Mouse (Mus musculus) lung, postnatal 0 days (tissue): Measurements from ENCODE around the gene Capza1. TPM values are rescaled to one million over a fixed set of nuclear protein-coding genes. Genes with fewer than 3 reads are reported as not detected.

Source experiments
- ATAC-seq: fragments of 200-750 bp; cut with Nextera tagmentation; 2 replicates; pipeline ENCODE4 v1.8.0; 2017; ENCODE audit warnings: moderate library complexity
- DNase-seq: peaks from one replicate; pipeline ENCODE4 v3.0.0-alpha.2; 2016; ENCODE audit warnings: low spot score
- H3K27ac ChIP-seq: fragments of 300-500 bp; sonication (generic); 2 replicates; pipeline ENCODE4 v1.5.1; 2014; ENCODE audit warnings: antibody characterized with exemption, mild to moderate bottlenecking, low read length, mixed read lengths
- H3K27me3 ChIP-seq: fragments of 300-500 bp; sonication (generic); replicated peaks from 2 replicates; pipeline ENCODE4 v1.6.1; 2014; ENCODE audit warnings: low read length, mixed read lengths; ENCODE audit not compliant: insufficient read depth
- H3K36me3 ChIP-seq: fragments of 300-500 bp; sonication (generic); 2 replicates; pipeline ENCODE4 v1.6.1; 2014; ENCODE audit warnings: low read length, mixed read lengths; ENCODE audit not compliant: insufficient read depth
- H3K4me1 ChIP-seq: fragments of 300-500 bp; sonication (generic); 2 replicates; pipeline ENCODE4 v1.6.1; 2014; ENCODE audit warnings: antibody characterized with exemption, low read depth, low read length, mixed read lengths; ENCODE audit not compliant: insufficient read depth
- H3K4me2 ChIP-seq: fragments of 300-500 bp; sonication (generic); replicated peaks from 2 replicates; pipeline ENCODE4 v1.6.1; 2014; ENCODE audit warnings: low read depth, mild to moderate bottlenecking, low read length, moderate library complexity, mixed read lengths
- H3K4me3 ChIP-seq: fragments of 300-500 bp; sonication (generic); 2 replicates; pipeline ENCODE4 v1.5.1; 2014; ENCODE audit warnings: low read depth, low read length
- H3K9ac ChIP-seq: fragments of 300-500 bp; sonication (generic); replicated peaks from 2 replicates; pipeline ENCODE4 v1.6.1; 2014; ENCODE audit warnings: low read depth, mild to moderate bottlenecking
- H3K9me3 ChIP-seq: fragments of 300-500 bp; sonication (generic); 2 replicates; pipeline ENCODE4 v1.6.1; 2016; ENCODE audit warnings: low read length, mixed read lengths
- CTCF ChIP-seq: IDR thresholded peaks from 2 replicates; pipeline ENCODE4 v1.5.1; 2016; ENCODE audit warnings: antibody characterized with exemption, mild to moderate bottlenecking
- EP300 ChIP-seq: IDR thresholded peaks from 2 replicates; pipeline ENCODE4 v1.6.1; 2016; ENCODE audit warnings: antibody characterized with exemption, mild to moderate bottlenecking, control low read depth
- WGBS: fragments of 180-500 bp; shearing (Covaris S2); extraction: QIAGEN DNeasy Blood & Tissue Kit; methylation state at CpG from one replicate; pipeline ENCODE4 v1.1.7; 2014; 5-methylcytosine and 5-hydroxymethylcytosine counted together
- polyA plus RNA-seq: library from polyadenylated mRNA; unstranded; fragments of >200 nt; fragmentation: Nextera tagmentation; extraction: Ambion mirVana; gene quantifications from 2 replicates; pipeline ENCODE4 v1.2.1, GENCODE M21; 2015

The Capza1 gene
- polyA plus RNA-seq, 1 experiment from 2014 or later: 110 TPM

- WGBS: 87% methylated on average over 11 of the region's 11 CpGs
- H3K4me1 ChIP-seq: no peaks in the 10 kb centered on the region
- H3K36me3 ChIP-seq: peaks cover 12% of the 10 kb centered on the region
These were observed 63.6 kb downstream of the Capza1 start for GRCm38 (mm10) chr3:104800681-104801080.

GRCm38 (mm10) chr3:104796430-104797082 is 67.7 kb downstream of the Capza1 start:
- ATAC-seq (no peak; the same call in 1 of the 2 replicates), DNase-seq (peak; percentile 43)
- H3K4me3 ChIP-seq: no peak overlapping the region
- H3K36me3 ChIP-seq: peaks cover 27% of the 10 kb centered on the region; the same call in 1 of the 2 replicates
- H3K4me1 ChIP-seq: peaks cover 14% of the 10 kb centered on the region
- H3K4me2 ChIP-seq: no peak overlapping the region
- no peak overlapping the region for H3K9ac ChIP-seq
- WGBS: 64% methylated on average over 15 of the region's 15 CpGs
- no peak for TF ChIP-seq CTCF
- no peak for TF ChIP-seq EP300
- H3K9me3 ChIP-seq: no peaks in the 10 kb centered on the region
- no peaks in the 10 kb centered on the region for H3K27me3 ChIP-seq
- H3K27ac ChIP-seq: peak overlapping the region; percentile 6; the same call in 1 of the 2 replicates

More at GRCm38 (mm10) chr3:104800681-104801080, 63.6 kb downstream of the Capza1 start:
- no peak for TF ChIP-seq EP300
- Histone ChIP-seq H3K9ac (no peak overlapping the region), H3K27ac (no peak overlapping the region), H3K27me3 (no peaks in the 10 kb centered on the region), H3K4me2 (no peak overlapping the region), H3K9me3 (no peaks in the 10 kb centered on the region), H3K4me3 (no peak overlapping the region)
- DNase-seq: no peak
- no peak for ATAC-seq

GRCm38 (mm10) chr3:104795661-104796340 is 68.5 kb downstream of the Capza1 start:
- no peak overlapping the region for H3K27ac ChIP-seq
- H3K4me1 ChIP-seq: peaks cover 18% of the 10 kb centered on the region
- no peaks in the 10 kb centered on the region for H3K27me3 ChIP-seq
- H3K36me3 ChIP-seq: peaks cover 27% of the 10 kb centered on the region; the same call in 1 of the 2 replicates
- ATAC-seq (no peak), DNase-seq (no peak)
- WGBS: 66% methylated on average over 15 of the region's 15 CpGs
- H3K9me3 ChIP-seq: no peaks in the 10 kb centered on the region
- no peak overlapping the region for H3K4me3 ChIP-seq
- no peak overlapping the region for H3K9ac ChIP-seq
- no peak for TF ChIP-seq EP300
- TF ChIP-seq CTCF: no peak
- H3K4me2 ChIP-seq: no peak overlapping the region

- peak overlapping the region; percentile 64 for H3K27ac ChIP-seq
- H3K36me3 ChIP-seq: peaks cover 27% of the 10 kb centered on the region; the same call in 1 of the 2 replicates
- no peak overlapping the region for H3K4me2 ChIP-seq
- ATAC-seq: no peak
- H3K27me3 ChIP-seq: no peaks in the 10 kb centered on the region
- 34% methylated on average over 12 of the region's 12 CpGs for WGBS
- no peak for DNase-seq
- no peaks in the 10 kb centered on the region for H3K9me3 ChIP-seq
- H3K4me3 ChIP-seq: no peak overlapping the region
- no peak overlapping the region for H3K9ac ChIP-seq
- peaks cover 23% of the 10 kb centered on the region for H3K4me1 ChIP-seq
- no peak for TF ChIP-seq EP300
- TF ChIP-seq CTCF: no peak
These were observed 69.3 kb downstream of the Capza1 start for GRCm38 (mm10) chr3:104794953-104795470.

GRCm38 (mm10) chr3:104793871-104794828 is 70.2 kb downstream of the Capza1 start:
- Histone ChIP-seq H3K9me3 (no peaks in the 10 kb centered on the region), H3K27ac (peak overlapping the region; percentile 64), H3K27me3 (no peaks in the 10 kb centered on the region), H3K36me3 (peaks cover 27% of the 10 kb centered on the region; the same call in 1 of the 2 replicates), H3K4me2 (0 out of 2 replicates have a peak overlapping the region, but pooled peaks have one; percentile 6), H3K4me1 (peaks cover 27% of the 10 kb centered on the region), H3K4me3 (no peak overlapping the region), H3K9ac (no peak overlapping the region)
- DNase-seq: peak; percentile 97
- TF ChIP-seq CTCF (no peak), EP300 (peak; percentile 85)
- WGBS: 34% methylated on average over 20 of the region's 20 CpGs
- ATAC-seq: peak; percentile 91
